Mouse (Mus musculus): ENCODE measurements around the gene Hecw2.

Hecw2 gene

GRCm38 (mm10) chr1:53889806-53890205 is 305.2 kb downstream of the Hecw2 start:
- DNase-seq (ENCODE audit: low spot score): no peak

GRCm38 (mm10) chr1:53882480-53882879 is 312.5 kb downstream of the Hecw2 start:
- no peak for DNase-seq (ENCODE audit: low spot score)

- no peak for DNase-seq (ENCODE audit: low spot score)
These were observed 319.0 kb downstream of the Hecw2 start for GRCm38 (mm10) chr1:53875919-53876318.

DNA sequence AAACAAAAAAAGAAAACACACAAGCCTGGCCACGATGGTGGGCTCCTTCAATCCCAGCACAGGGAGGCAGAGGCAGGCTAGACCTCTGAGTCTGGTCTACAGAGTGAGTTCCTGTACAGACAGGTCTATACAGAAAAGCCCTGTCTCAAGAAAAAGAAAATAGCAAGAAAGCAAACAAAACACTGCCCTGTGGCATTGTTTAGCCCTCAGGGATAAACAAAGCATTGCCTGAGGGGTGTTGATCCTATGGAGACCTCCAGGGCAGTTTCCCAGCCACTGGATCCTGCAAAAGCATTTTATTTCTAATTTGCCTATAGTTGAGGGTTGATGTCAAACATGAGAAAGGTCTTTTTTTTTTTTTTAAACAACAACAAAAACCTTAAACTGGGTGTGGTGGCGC is 327.7 kb downstream of the Hecw2 start:
- no peak for DNase-seq (ENCODE audit: low spot score)

DNA sequence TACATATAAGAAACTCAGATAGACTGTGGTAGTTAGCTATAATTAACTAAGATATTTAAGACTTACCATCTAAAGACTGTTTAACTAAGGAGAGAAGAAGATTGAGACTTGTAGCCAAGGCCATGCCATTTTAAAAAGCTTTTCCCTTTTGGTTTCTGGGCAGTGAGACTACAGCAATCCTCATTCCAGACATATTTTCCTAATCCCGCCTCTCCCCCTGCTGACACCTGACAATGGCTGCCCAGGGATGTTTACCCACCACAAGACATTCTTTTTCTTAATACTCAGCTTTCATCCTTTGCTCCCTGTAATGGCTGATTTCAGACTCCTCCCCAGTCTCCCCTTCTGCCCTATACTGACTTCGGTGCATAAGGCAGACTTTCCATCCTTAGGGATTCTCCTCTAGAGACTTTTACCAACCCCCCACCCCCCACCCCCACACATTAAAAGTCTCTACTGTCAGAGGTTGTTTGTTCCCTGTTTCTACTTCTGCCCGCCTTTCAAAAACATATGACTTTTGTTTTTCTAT is 328.5 kb downstream of the Hecw2 start:
- no peak for DNase-seq (ENCODE audit: low spot score)

DNA sequence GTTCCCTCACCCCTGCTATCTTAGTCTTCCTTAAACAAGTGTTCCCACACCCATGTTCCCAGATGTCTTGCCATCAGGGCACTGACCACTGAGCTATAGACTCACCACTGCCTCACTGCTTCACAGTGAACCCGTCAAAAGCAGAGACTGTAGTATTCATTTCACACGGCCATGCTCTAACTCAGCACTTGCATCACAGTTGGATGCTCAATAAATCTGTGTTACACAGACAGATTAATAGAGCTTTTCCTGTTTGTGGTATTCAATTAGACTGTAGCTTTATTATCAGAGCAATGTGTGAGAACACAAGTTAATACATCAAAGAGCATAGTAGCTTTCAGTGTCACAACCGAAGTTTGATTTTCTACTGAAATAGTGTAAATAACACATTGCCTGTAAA is 330.9 kb downstream of the Hecw2 start:
- DNase-seq (ENCODE audit: low spot score): no peak

DNA sequence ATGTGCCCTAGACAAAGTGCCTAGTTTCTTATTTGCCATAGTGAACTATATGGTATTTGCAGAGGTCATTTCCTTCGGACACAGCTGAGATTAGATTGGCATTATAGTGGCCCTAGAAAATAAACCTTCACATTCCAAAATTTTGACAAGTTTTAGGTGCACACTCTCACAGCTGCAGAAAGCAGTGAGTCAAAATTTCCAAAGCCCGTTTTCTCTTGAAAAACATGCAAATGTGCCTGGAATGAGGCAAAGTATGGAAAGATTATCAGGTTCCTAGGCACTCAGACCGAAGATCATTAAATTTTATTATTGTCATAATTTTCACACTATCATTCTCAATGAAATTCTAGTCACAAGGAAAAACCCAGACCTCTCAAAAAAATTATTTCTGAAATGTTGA is 334.4 kb downstream of the Hecw2 start:
- no peak for DNase-seq (ENCODE audit: low spot score)

- DNase-seq (ENCODE audit: low spot score): no peak
These were observed 335.8 kb downstream of the Hecw2 start for GRCm38 (mm10) chr1:53859175-53859574.

DNA sequence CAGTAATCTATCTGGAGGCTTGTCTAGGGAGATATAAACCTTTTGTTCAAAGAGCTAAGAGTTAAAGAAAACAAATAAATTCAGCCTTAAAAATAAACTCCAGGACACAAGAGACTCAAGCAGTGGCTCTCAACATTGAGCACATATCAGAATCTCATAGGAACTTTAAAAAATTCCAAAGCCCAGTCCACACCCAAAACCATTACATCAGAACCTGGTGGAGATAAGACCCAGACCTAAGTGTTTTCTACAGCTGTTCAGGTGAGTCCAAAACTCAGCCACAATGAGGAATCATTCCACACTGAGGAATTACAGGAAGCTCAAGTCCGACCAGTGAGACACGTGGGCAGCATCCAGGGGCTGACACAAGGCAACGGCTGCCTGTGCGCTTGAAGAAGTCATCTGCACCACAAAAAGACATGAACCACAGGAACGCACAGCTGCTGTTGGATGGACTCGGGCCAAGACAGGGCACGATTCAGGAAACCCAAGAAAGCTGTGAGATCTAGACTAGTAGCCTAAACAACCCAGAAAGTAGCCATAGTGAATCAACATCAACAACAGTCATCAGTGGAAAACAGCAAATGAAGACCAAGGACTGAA is 338.4 kb downstream of the Hecw2 start:
- no peak for DNase-seq (ENCODE audit: low spot score)

GRCm38 (mm10) chr1:53855732-53856131 is 339.2 kb downstream of the Hecw2 start:
- no peak for DNase-seq (ENCODE audit: low spot score)

DNA sequence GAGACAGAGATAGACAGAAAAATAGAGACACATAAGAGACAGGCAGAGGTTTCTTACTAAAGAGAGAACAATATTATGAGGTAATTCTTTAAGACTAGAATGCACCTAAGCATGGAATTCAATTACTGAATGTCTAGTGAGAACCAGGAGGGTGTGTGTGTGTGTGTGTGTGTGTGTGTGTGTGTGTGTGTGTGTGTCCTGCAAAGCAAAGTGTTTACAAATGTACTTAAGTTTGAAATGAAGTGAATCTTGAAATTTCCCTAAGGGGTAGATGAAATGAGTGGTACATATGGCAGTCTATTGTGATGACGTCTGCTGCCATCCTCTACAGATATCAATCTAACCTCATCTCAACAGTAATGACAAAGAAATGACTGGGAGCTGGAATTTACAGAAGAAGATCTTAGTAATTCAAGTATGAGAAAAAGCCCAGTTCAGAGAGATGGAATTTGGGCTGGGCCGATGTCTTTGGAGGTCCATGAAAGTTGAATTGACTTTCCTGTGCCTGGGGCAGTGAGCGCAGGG is 342.8 kb downstream of the Hecw2 start:
- no peak for DNase-seq (ENCODE audit: low spot score)

DNA sequence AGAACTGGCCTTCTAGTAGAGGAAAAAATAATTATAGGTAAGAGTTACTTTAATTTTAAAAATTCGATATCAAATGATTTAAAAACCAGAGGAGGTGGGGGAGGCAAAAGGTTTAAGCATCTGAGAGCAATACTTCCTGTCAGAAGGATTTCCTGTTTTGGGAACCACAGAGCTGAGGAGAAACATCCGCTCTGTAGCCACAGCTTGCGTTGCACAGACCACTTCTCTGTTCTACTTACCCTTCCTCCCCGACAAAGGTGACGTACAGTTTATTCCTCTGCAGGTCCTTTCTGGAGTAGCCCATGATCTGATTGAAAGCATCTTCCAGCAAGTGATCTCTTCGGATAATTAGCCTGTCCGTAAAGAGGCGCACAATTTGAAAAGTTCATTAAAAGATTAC is 343.6 kb downstream of the Hecw2 start:
- DNase-seq (ENCODE audit: low spot score): no peak

DNA sequence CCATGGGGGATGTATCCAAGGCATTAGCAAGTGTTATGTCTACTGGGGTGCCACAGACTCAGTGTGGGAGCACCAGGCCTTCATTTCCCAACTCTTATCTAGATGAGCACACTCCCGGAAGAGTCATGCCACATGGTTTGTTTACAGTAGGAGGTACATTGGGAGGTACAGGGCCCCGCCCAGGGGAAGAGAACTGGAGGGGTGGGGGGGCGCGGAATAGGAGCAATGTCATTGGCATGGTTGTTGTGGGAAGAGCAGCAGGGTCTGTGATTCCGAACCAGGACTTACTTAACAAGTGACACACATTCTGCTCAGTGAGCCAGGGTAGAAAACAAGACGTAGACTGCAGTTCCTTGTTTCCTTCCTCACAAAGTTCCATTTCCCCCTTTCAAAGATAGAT is 344.1 kb downstream of the Hecw2 start:
- no peak for DNase-seq (ENCODE audit: low spot score)

DNA sequence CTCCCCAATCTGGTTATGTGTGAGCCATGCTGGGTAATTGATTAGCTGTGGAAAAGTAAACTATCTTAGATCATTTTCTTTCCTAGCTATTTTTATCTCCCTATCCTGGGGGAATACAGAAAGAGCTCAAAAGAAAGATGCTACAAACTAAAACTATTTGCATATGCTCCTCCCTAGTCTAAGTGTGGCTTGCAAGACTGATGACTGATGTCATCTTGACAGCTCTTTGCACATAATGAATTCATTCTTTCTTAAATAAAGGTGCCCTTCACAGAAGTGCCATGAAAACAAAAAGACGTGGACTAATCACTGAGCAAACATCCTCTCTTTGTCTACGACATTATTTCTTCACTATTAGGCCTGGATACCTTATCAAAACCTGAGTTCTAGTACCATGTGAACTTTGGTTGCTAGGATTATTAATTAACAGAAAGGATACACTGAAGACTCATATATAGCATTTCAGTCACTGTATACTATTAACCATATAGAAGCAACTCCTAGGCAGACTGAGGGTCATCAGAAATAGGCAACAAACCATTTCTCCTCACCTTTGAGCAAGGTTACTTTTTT is 348.2 kb downstream of the Hecw2 start:
- no peak for DNase-seq (ENCODE audit: low spot score)

- no peak for DNase-seq (ENCODE audit: low spot score)
These were observed 349.1 kb downstream of the Hecw2 start for GRCm38 (mm10) chr1:53845854-53846253.

- DNase-seq (ENCODE audit: low spot score): no peak
These were observed 349.9 kb downstream of the Hecw2 start for GRCm38 (mm10) chr1:53844914-53845612.

- no peak for DNase-seq (ENCODE audit: low spot score)
These were observed 350.6 kb downstream of the Hecw2 start for GRCm38 (mm10) chr1:53844122-53844913.

DNA sequence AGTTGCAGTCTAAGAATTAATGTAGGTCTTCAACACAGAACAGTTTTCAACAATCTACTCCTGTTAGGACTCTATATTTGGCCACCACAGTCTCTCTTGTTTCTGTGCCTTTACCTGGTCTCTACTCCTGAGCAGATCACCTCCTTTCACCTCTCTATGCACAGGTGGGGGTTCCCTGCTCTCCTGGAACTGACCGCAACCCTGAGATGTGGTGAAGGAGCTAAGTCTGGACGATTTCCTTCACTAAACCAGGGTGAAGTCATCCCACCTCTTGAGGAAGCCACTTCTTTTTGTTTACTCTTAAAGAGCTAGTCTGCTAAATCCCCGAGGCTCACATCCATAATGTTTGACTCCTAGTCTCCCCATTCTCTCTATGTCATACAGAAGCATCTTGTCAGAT is 351.9 kb downstream of the Hecw2 start:
- no peak for DNase-seq (ENCODE audit: low spot score)

GRCm38 (mm10) chr1:53841080-53841479 is 353.9 kb downstream of the Hecw2 start:
- no peak for DNase-seq (ENCODE audit: low spot score)

DNA sequence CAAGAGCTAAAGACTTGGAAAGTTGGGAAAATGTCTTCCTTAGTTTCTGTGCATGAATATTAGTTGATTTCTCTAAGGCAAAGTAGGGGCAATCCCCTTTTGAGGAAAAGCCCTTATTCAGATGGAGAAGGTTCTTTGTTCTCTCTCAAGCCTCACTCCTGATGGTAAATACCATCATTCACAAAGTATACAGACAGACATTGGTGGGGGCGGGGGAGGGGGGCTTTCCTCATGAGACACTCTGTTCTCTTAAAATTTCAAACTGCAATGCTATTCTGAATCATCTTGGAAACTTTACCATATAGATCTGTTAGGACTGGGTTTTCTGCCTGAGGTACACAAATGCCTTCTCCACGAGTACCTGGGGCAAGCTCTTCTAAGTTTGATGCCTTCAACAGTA is 355.6 kb downstream of the Hecw2 start:
- no peak for DNase-seq (ENCODE audit: low spot score)

GRCm38 (mm10) chr1:53838182-53838859 is 356.6 kb downstream of the Hecw2 start:
- no peak for DNase-seq (ENCODE audit: low spot score)

GRCm38 (mm10) chr1:53830286-53830685 is 364.7 kb downstream of the Hecw2 start:
- no peak for DNase-seq (ENCODE audit: low spot score)

Measured in ovary, postnatal 36 days (tissue).